Mouse (Mus musculus) central nervous system, embryonic 14 days (tissue): ENCODE results near the gene Pef1. TPM values are rescaled to one million over a fixed set of nuclear protein-coding genes. Genes with fewer than 3 reads are reported as not detected.

ENCODE experiments used
- polyA plus RNA-seq: library from polyadenylated mRNA; depleted of rRNA; stranded (reverse); fragments of >200 nt; gene quantifications from 2 replicates; pipeline ENCODE4 v1.2.3, GENCODE M21; 2012; rRNA removed

Pef1 gene
- 53.2 and 56.4 TPM in 2 replicates for polyA plus RNA-seq

GRCm38 (mm10) chr4:130102111-130102651, at the start of gene Pef1:
TSS of gene Pef1 (plus strand) at chr4:130102558.

GRCm38 (mm10) chr4:130139214-130139492, 36.8 kb downstream of the Pef1 start, which contains the start of gene Hcrtr1:
TSS of gene Hcrtr1 (minus strand) at chr4:130139359.

GRCm38 (mm10) chr4:130175072-130175711, 72.8 kb downstream of the Pef1 start, which contains the start of gene Tinagl1:
TSS of gene Tinagl1 (minus strand) at chr4:130175122.

Other genes with a start within 250 kb of the Pef1 start
- 0.06 and 0.09 TPM in 2 replicates for gene Spocd1, start 173.3 kb upstream of the Pef1 start, polyA plus RNA-seq
- 111 and 112 TPM in 2 replicates for gene Adgrb2, start 117.7 kb upstream of the Pef1 start, polyA plus RNA-seq
- gene Col16a1, start 54.7 kb upstream of the Pef1 start, polyA plus RNA-seq, result 32.1 and 90.1 TPM in 2 replicates
- 1.1 and 1.5 TPM in 2 replicates for gene Hcrtr1, start 36.8 kb downstream of the Pef1 start, polyA plus RNA-seq
- gene Tinagl1, start 72.6 kb downstream of the Pef1 start, polyA plus RNA-seq, result 5.7 and 11.3 TPM in 2 replicates
- 0.51 and 0.68 TPM in 2 replicates for gene Gm853, start 119.8 kb downstream of the Pef1 start, polyA plus RNA-seq
- gene Serinc2, start 176.6 kb downstream of the Pef1 start, polyA plus RNA-seq, result 86.4 and 91.5 TPM in 2 replicates
- gene Fabp3, start 206.0 kb downstream of the Pef1 start, polyA plus RNA-seq, result 100 and 104 TPM in 2 replicates
- 0.41 and 0.55 TPM in 2 replicates for gene Gm10570, start 206.1 kb downstream of the Pef1 start, polyA plus RNA-seq